Mouse (Mus musculus): Measurements from ENCODE around the gene Zc3h7b.
"Not testable (repeated sequence)": the region's sequence is repeated elsewhere in the genome, so short reads cannot be mapped to it uniquely, and the experiment has no call there.

Zc3h7b gene

GRCm38 (mm10) chr15:81742368-81742767 lies 2.5 kb upstream of the Zc3h7b start:
- not testable (repeated sequence) for DNase-seq

- DNase-seq: peak; percentile 44
Measured at GRCm38 (mm10) chr15:81745601-81746114, 801 bp downstream of the Zc3h7b start.

DNA sequence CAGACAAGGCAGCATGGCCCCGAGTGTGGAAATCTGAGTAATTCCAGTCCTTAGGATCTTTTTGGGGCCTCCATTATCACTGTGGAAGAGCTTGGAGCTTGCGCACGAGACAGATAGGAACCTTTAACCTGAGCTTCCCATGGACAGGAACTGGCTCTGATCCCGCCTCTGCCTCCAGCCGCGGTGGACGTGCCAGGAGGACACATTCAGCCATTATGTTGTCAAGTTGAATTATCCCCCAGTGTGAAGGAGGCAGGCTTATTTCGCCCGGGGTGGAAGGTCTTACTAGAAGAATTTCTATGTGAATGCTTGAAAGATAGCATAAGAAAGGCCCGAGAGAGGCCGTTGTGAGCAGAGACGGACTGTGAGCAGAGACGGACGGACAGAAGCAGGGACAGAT lies 4.9 kb downstream of the Zc3h7b start:
- peak; percentile 85 for DNase-seq

- DNase-seq: no peak
Measured at GRCm38 (mm10) chr15:81753669-81754068, 8.8 kb downstream of the Zc3h7b start.

- peak; percentile 46 for DNase-seq
Measured at GRCm38 (mm10) chr15:81758701-81759100, 13.8 kb downstream of the Zc3h7b start.

GRCm38 (mm10) chr15:81759542-81759941 lies 14.7 kb downstream of the Zc3h7b start:
- no peak for DNase-seq

- DNase-seq: peak; percentile 73
Measured at GRCm38 (mm10) chr15:81760361-81761079, 15.7 kb downstream of the Zc3h7b start.

GRCm38 (mm10) chr15:81761381-81761780 lies 16.5 kb downstream of the Zc3h7b start:
- DNase-seq: no peak

DNA sequence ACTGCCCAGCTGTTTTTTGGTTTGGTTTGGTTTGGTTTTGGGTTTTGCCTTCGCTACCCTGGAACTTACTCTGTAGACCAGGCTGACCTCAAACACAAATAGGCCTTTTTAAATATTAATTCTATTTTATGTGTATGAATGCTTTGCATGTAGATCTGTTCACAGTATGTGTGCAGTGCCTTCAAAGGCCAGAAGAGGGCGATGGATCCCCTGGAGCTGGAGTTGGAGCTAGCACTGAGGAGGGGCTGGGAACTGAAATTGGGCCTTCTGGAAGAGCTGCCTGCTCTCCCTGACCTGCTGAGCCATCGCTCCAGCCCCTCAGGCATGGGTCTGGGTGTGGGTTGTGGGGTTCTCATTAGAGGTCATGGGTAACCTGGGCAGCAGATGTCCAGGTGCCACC lies 17.1 kb downstream of the Zc3h7b start:
- no peak for DNase-seq

DNA sequence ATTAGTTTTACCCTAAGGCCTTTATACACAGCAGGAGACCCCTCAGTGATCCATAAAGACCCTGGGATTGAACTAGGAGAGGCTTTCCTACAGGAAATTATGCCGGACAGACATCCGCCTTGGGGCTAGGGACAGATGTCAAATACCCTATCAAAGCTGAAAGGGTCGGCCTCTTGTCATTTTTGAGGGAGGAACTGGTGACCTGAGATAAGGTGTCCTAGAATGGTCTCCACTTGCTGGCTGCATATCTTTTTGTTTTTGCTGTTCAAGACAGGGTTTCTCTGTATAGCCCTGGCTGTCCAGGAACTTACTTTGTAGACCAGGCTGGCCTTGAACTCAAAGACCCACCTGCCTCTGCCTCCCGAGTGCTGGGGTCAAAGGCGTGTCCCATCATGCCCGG lies 19.7 kb downstream of the Zc3h7b start:
- no peak for DNase-seq

DNA sequence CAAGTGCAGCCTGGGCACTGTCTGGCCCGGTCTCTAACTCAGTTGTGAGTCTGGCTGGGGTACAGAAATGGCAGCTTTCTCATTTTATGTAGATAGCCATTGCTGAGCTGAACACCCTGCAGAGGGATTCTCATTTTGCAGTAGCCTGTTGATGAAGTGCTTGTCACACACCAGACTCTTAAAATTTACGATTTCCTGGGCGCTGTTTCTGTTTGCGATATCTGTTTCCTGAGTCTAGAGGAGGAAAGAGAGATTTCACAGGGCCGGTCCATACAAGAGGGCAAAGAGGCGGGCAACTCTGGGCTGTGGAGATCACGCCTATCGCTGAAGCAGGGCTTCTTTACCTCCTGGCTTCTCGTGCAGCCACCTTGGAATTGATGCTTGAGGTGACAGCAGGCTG lies 20.8 kb downstream of the Zc3h7b start:
- no peak for DNase-seq

- DNase-seq: no peak
Measured at GRCm38 (mm10) chr15:81766439-81766838, 21.6 kb downstream of the Zc3h7b start.

- no peak for DNase-seq
Measured at GRCm38 (mm10) chr15:81769037-81769436, 24.2 kb downstream of the Zc3h7b start.

DNA sequence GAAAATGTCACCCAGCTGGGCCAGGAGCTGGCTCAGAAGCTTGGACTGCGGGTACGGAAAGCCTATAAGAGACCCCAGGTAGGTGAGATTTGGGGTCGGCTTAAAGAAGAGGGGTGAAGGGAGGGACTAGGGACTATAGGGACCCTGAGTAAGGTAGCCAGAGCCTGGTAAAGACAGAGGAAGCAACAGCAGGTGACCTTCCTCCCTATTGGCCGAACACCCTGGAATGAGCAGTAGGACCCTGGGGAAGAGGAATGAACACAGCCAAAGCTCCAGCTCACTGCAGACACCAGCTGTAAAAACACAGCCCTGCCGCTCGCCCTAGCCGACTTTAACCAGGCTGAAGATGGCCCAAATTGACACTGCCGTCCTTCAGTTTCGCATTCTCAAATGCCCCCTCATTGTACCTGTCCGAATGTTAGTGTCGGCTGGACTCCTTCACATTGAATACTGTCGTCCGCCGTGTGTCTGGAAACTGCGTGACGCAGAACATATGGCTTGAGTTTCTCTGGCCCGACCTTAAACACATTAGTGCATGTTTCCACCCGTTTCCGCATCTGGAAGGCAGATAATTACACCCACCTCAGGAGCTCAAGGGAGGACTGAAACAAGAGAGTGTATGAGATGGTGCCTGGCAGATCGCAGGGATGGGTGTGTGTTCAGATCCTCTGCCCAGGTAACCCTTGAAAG lies 27.7 kb downstream of the Zc3h7b start:
- no peak for DNase-seq

- peak; percentile 85 for DNase-seq
Measured at GRCm38 (mm10) chr15:81774505-81775171, 29.8 kb downstream of the Zc3h7b start.

GRCm38 (mm10) chr15:81776631-81777422 lies 32.0 kb downstream of the Zc3h7b start:
- DNase-seq: no peak

GRCm38 (mm10) chr15:81781816-81782215 lies 37.0 kb downstream of the Zc3h7b start:
- no peak for DNase-seq

DNA sequence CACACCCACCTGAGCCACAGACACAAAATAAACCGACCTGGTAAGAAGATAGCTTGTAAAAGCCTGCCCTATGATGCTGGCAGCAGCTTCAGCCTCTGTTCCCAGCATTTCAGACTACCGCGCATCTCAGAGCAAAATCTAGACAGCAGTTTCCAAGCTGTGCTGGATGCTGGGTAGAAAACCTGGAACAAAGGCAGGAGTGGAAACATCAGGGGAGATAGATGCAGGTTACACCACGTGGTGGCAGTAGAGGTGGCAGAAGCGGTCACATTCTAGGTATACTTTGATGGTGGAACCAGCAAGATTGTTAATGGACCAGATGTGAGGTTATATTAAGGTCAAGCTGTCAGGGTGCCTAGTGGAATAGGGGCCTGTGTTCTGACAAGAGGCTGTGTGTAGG lies 39.9 kb downstream of the Zc3h7b start:
- peak; percentile 71 for DNase-seq

GRCm38 (mm10) chr15:81785701-81786100 lies 40.8 kb downstream of the Zc3h7b start:
- no peak for DNase-seq

DNA sequence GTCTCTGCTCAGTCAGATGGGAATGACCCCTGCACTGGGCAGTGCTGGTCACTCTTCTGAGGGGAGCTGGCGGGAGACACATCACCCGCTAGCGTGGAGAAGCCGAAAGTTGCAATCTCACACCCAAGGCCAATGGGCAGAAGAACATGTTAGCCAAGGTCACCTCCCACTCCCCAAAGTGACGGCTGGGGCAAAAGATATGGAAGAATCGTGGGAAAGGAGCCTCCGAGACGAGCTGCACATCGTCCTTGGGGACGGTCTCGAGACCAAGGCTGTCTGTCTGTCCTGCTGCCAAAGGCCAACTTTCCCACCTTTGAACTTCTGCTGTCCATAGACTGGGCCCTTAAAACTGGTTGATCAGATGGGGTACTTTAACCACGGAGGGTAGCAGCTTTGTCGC lies 42.7 kb downstream of the Zc3h7b start:
- no peak for DNase-seq

DNA sequence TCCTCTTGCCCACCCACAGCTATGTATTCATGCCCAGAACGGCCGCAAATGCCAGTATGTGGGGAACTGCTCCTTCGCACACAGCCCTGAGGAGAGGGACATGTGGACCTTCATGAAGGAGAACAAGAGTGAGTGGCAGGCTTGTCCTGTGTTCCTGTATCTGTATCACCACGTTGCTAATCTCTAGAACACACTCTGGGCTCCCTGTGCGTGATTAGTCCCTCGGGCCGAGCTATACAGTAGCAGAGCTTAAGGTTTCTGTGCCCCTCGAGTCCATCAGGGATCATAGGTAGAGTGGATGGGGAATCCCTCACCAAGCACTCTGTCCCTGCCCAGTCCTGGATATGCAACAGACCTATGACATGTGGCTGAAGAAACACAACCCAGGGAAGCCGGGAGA lies 47.6 kb downstream of the Zc3h7b start:
- DNase-seq: no peak

GRCm38 (mm10) chr15:81796228-81796627 lies 51.4 kb downstream of the Zc3h7b start:
- peak; percentile 80 for DNase-seq

- DNase-seq: peak; percentile 67
Measured at GRCm38 (mm10) chr15:81797861-81798260, 53.0 kb downstream of the Zc3h7b start.

All from kidney, adult 9 months (tissue).